Mouse (Mus musculus): ENCODE measurements around the gene Flad1. TPM values are rescaled to one million over a fixed set of nuclear protein-coding genes. Genes with fewer than 3 reads are reported as not detected.

Flad1 gene
- polyA plus RNA-seq, 1 experiment from 2014 or later, result 27.9 TPM

- no peak overlapping the region; the same call in 1 of the 2 replicates for H3K4me3 ChIP-seq
- H3K9me3 ChIP-seq (replicated peaks), result no peaks in the 10 kb centered on the region
- DNase-seq (ENCODE audit: low spot score), result no peak
- peaks cover 50% of the 10 kb centered on the region for H3K36me3 ChIP-seq
- H3K4me1 ChIP-seq, result peaks cover 17% of the 10 kb centered on the region
- WGBS, result 65% methylated on average over 16 of the region's 16 CpGs
- no peak overlapping the region for H3K27ac ChIP-seq (replicated peaks)
- H3K27me3 ChIP-seq (ENCODE audit: low read depth, poor library complexity, severe bottlenecking), result no peaks in the 10 kb centered on the region
Measured at GRCm38 (mm10) chr3:89408448-89408847, 3.2 kb downstream of the Flad1 start.

- Histone ChIP-seq H3K4me3 (no peak overlapping the region), H3K36me3 (peaks cover 60% of the 10 kb centered on the region), H3K27ac (replicated peaks) (no peak overlapping the region), H3K4me1 (peaks cover 18% of the 10 kb centered on the region), H3K27me3 (ENCODE audit: low read depth, poor library complexity, severe bottlenecking) (no peaks in the 10 kb centered on the region), H3K9me3 (replicated peaks) (no peaks in the 10 kb centered on the region)
- WGBS, result 91% methylated on average over 6 of the region's 6 CpGs
- DNase-seq (ENCODE audit: low spot score), result no peak
Measured at GRCm38 (mm10) chr3:89406887-89407286, 4.8 kb downstream of the Flad1 start.

DNA sequence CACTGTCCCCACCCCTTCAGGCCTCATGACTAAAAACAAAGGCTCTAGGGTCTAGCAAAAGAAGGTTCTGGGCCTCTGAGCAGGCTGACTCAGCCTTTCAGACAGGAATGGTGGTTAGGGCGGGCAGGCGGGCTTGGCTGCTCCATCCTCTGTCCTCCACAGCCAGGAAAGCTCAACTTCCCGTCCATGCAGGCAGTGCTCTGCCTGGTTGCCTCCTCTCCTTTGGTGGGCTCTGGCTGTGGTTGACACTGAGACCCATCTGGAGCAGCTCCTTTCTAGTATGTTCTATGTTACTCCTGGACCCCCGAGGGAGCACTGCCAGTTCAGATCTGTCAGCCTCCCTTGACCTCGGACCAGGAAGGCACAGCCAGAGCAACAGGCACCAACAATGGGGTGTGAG is 9.0 kb downstream of the Flad1 start, which contains the start of gene Lenep:
Lenep (minus strand) TSS at position 101 of the 400 bp plus-strand sequence.
- Histone ChIP-seq H3K27ac (replicated peaks) (no peak within 1 kb of the TSS), H3K9me3 (replicated peaks) (no peaks in the 10 kb centered on the region), H3K4me3 (no peak within 1 kb of the TSS), H3K36me3 (peaks cover 59% of the 10 kb centered on the region), H3K27me3 (ENCODE audit: low read depth, poor library complexity, severe bottlenecking) (no peaks in the 10 kb centered on the region), H3K4me1 (peaks cover 6% of the 10 kb centered on the region; the same call in 1 of the 2 replicates)
- no peak for DNase-seq (ENCODE audit: low spot score)
- 76% methylated on average over 5 of the region's 5 CpGs for WGBS

DNA sequence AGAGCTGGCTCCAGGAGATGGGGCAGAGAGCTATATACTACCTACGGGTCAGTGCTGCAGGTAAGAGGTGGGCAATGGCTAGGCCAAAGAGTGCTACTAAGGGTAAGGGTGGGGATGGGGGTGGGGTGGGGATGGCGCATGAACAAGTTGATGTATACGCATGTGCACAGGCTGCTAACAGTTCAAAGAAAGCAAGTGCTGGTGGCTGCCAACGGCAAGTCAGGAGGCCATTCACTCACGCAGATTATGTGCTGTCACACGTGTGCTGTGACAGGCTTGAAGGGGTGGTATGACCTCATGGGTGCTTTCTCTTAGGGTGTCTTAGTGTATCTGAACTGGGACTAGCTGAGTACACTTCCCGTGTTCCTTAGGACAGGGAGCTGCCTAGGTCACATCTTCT is 10.3 kb downstream of the Flad1 start:
- Histone ChIP-seq H3K4me3 (no peak overlapping the region), H3K27me3 (ENCODE audit: low read depth, poor library complexity, severe bottlenecking) (no peaks in the 10 kb centered on the region; the same call in 1 of the 2 replicates), H3K36me3 (peaks cover 48% of the 10 kb centered on the region), H3K27ac (replicated peaks) (no peak overlapping the region), H3K9me3 (replicated peaks) (no peaks in the 10 kb centered on the region), H3K4me1 (peaks cover 12% of the 10 kb centered on the region)
- DNase-seq (ENCODE audit: low spot score), result no peak
- WGBS, result 93% methylated on average over 7 of the region's 7 CpGs

DNA sequence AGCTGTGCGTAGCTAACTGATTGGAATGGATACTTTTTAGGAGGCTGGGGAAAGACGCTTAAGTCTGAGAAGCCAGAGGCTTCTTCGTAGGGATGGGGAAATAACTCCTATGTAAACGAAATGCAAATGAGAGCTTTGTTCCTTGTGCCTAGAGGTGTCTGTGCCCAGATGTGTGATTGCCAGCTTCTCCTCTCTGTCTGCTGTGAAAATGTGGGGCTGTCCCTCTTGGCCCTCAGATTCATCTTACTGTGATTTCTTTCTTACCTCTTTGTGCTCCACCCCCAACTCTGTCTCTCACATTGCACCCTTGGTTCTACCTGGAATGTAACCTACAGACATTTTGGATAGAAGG is 15.0 kb downstream of the Flad1 start:
- peaks cover 11% of the 10 kb centered on the region; the same call in 1 of the 2 replicates for H3K36me3 ChIP-seq
- peak overlapping the region; percentile 61 for H3K4me3 ChIP-seq
- no peaks in the 10 kb centered on the region for H3K9me3 ChIP-seq (replicated peaks)
- peaks cover 25% of the 10 kb centered on the region for H3K27me3 ChIP-seq (ENCODE audit: low read depth, poor library complexity, severe bottlenecking)
- no peak for DNase-seq (ENCODE audit: low spot score)
- H3K27ac ChIP-seq (replicated peaks), result peak overlapping the region; percentile 79; the same call in 1 of the 2 replicates
- 3% methylated on average over 4 of the region's 4 CpGs for WGBS
- H3K4me1 ChIP-seq, result peaks cover 53% of the 10 kb centered on the region

- peaks cover 31% of the 10 kb centered on the region for H3K27me3 ChIP-seq (ENCODE audit: low read depth, poor library complexity, severe bottlenecking)
- H3K4me3 ChIP-seq, result peak overlapping the region; percentile 61
- WGBS, result under 1% methylated on average over 44 of the region's 44 CpGs
- peak; percentile 79 for DNase-seq (ENCODE audit: low spot score)
- peaks cover 59% of the 10 kb centered on the region for H3K4me1 ChIP-seq
- peak overlapping the region; percentile 79 for H3K27ac ChIP-seq (replicated peaks)
- 0 out of 2 replicates have a peak, but pooled peaks cover 5% of the 10 kb centered on the region for H3K36me3 ChIP-seq
- H3K9me3 ChIP-seq (replicated peaks), result no peaks in the 10 kb centered on the region
Measured at GRCm38 (mm10) chr3:89395806-89396653, 15.6 kb downstream of the Flad1 start.

GRCm38 (mm10) chr3:89395419-89395805 is 16.3 kb downstream of the Flad1 start:
- no peaks in the 10 kb centered on the region for H3K9me3 ChIP-seq (replicated peaks)
- peaks cover 65% of the 10 kb centered on the region for H3K4me1 ChIP-seq
- DNase-seq (ENCODE audit: low spot score), result no peak
- peak overlapping the region; percentile 61 for H3K4me3 ChIP-seq
- 0 out of 2 replicates have a peak, but pooled peaks cover 2% of the 10 kb centered on the region for H3K36me3 ChIP-seq
- H3K27ac ChIP-seq (replicated peaks), result peak overlapping the region; percentile 88
- peaks cover 37% of the 10 kb centered on the region for H3K27me3 ChIP-seq (ENCODE audit: low read depth, poor library complexity, severe bottlenecking)
- WGBS, result under 1% methylated on average over 10 of the region's 10 CpGs

GRCm38 (mm10) chr3:89394894-89395256 is 16.8 kb downstream of the Flad1 start:
- H3K36me3 ChIP-seq, result no peaks in the 10 kb centered on the region
- peak overlapping the region; percentile 88 for H3K27ac ChIP-seq (replicated peaks)
- no peaks in the 10 kb centered on the region for H3K9me3 ChIP-seq (replicated peaks)
- WGBS, result under 1% methylated on average over 12 of the region's 12 CpGs
- peaks cover 42% of the 10 kb centered on the region for H3K27me3 ChIP-seq (ENCODE audit: low read depth, poor library complexity, severe bottlenecking)
- peak overlapping the region; percentile 61 for H3K4me3 ChIP-seq
- peak; percentile 89 for DNase-seq (ENCODE audit: low spot score)
- H3K4me1 ChIP-seq, result peaks cover 69% of the 10 kb centered on the region

- Histone ChIP-seq H3K27me3 (ENCODE audit: low read depth, poor library complexity, severe bottlenecking) (peaks cover 49% of the 10 kb centered on the region), H3K36me3 (no peaks in the 10 kb centered on the region), H3K4me1 (peaks cover 69% of the 10 kb centered on the region), H3K4me3 (peak within 1 kb of the TSS; percentile 61), H3K27ac (replicated peaks) (peak within 1 kb of the TSS; percentile 88), H3K9me3 (replicated peaks) (no peaks in the 10 kb centered on the region)
- WGBS, result 0% methylated on average over 41 of the region's 42 CpGs
- DNase-seq (ENCODE audit: low spot score), result peak; percentile 70
Measured at GRCm38 (mm10) chr3:89394006-89394893, 17.4 kb downstream of the Flad1 start, which contains the start of gene Zbtb7b. Zbtb7b (minus strand) TSS chr3:89394776.

DNA sequence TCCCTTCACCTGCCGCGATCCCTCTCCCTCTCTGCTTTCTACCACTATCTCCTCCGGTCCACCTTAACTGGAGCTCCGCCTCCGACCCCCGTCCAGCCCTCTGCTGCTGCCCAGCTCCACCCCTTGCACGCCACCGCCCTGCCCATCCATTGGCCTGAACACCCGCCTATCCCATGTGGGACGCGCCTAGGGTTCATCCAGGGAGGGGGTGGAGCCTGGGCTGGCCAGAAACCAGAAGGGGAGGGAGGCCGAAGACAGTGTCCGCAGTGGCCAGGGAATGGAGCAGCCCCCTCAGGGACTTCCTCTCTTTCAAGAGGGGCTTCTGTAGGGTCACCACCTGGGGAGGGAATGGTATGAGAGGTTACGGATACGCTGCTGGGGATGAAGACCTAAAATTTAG is 18.1 kb downstream of the Flad1 start:
- WGBS, result 0% methylated on average over 15 of the region's 15 CpGs
- Histone ChIP-seq H3K4me3 (peak overlapping the region; percentile 61), H3K9me3 (replicated peaks) (no peaks in the 10 kb centered on the region), H3K4me1 (peaks cover 71% of the 10 kb centered on the region), H3K27me3 (ENCODE audit: low read depth, poor library complexity, severe bottlenecking) (peaks cover 49% of the 10 kb centered on the region), H3K27ac (replicated peaks) (peak overlapping the region; percentile 88), H3K36me3 (no peaks in the 10 kb centered on the region)
- DNase-seq (ENCODE audit: low spot score), result peak; percentile 98

DNA sequence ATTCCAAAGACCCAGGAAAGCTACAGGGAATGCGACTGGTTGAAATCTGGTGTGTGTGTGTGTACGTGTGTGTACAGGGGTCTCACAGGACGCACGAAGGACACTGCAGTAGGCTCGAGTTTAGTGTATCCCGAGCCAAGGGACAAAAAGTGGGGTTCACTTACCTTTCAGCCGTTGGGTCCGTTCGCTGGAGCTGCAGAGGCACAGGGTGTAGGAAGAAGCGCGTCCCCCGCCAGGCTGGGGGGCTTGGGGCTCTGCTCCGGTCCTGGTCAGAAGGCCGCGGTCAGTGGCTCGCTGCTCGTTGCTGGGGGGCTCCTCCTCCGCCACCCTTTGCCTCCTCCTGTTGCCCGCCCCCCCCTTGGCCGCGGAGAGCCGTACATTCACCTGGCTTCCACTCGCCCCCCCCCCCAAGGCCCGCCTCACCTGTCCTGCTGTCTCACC is 18.8 kb downstream of the Flad1 start:
- under 1% methylated on average over 21 of the region's 24 CpGs for WGBS
- Histone ChIP-seq H3K4me1 (peaks cover 77% of the 10 kb centered on the region), H3K36me3 (no peaks in the 10 kb centered on the region), H3K4me3 (peak overlapping the region; percentile 61), H3K27me3 (ENCODE audit: low read depth, poor library complexity, severe bottlenecking) (peaks cover 49% of the 10 kb centered on the region), H3K27ac (replicated peaks) (peak overlapping the region; percentile 88), H3K9me3 (replicated peaks) (no peaks in the 10 kb centered on the region)
- DNase-seq (ENCODE audit: low spot score), result no peak

DNA sequence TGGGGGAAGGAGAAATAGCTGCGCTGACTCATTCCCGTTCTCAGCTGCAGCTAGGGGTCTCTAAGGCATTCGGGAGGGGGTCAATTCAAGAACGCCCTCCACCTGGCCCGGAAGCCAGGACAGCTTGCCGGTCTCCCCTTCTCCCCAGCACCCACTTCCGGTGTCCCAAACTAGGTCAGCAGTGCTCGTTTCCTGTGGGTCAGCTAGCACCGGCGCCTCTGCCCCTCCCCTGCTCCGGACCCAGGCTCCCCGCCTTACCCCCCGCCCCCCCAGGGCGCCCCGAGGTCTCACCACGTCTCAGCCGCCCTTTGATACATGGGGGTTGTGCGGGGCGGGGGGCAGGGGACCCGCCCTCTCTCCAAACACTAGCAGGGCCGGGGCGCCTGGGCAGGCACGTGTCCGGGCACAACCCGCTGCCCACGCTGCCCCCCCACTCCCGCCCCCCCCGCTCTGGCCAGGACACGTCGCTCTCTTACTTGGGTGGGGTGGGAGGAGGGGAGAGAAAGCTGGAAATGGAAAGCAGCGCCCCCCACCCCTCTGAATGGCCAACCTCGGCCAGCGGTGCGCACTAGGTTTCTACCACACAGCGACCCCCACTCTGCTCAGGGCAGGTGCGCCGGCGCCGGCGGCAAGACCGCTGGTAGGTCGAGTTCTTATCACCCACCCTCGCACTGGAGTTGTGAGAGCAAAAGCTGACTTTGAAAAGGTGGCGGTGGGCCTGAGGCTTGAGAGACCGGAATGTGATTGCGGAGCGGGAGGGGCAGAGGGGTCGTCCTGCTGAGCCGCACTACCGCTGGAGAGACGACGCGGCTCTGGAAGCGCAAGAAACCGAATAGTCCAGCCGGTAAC is 19.8 kb downstream of the Flad1 start:
- WGBS, result under 1% methylated on average over 55 of the region's 56 CpGs
- no peaks in the 10 kb centered on the region for H3K9me3 ChIP-seq (replicated peaks)
- H3K4me1 ChIP-seq, result peaks cover 86% of the 10 kb centered on the region
- no peaks in the 10 kb centered on the region for H3K36me3 ChIP-seq
- H3K4me3 ChIP-seq, result peak overlapping the region; percentile 61
- peak; percentile 63 for DNase-seq (ENCODE audit: low spot score)
- H3K27ac ChIP-seq (replicated peaks), result peak overlapping the region; percentile 88
- peaks cover 54% of the 10 kb centered on the region for H3K27me3 ChIP-seq (ENCODE audit: low read depth, poor library complexity, severe bottlenecking)
